Mouse (Mus musculus) small intestine, adult 2 months (tissue): ENCODE results near the gene Tiam2.

Source experiments
- CTCF ChIP-seq: fragments of 200-500 bp; IDR thresholded peaks from 2 replicates; pipeline ENCODE4 v1.5.1; 2012; ENCODE audit warnings: low read depth, mild to moderate bottlenecking, control low read depth, inconsistent platforms, low read length, moderate library complexity, mixed read lengths; ENCODE audit not compliant: insufficient replicate concordance, insufficient read length; ENCODE audit errors: extremely low read depth
- POLR2A ChIP-seq: fragments of 200-500 bp; IDR thresholded peaks from 2 replicates; pipeline ENCODE4 v1.6.1; 2012; ENCODE audit warnings: low read depth, mild to moderate bottlenecking, control low read depth, inconsistent platforms, low read length, moderate library complexity

DNA sequence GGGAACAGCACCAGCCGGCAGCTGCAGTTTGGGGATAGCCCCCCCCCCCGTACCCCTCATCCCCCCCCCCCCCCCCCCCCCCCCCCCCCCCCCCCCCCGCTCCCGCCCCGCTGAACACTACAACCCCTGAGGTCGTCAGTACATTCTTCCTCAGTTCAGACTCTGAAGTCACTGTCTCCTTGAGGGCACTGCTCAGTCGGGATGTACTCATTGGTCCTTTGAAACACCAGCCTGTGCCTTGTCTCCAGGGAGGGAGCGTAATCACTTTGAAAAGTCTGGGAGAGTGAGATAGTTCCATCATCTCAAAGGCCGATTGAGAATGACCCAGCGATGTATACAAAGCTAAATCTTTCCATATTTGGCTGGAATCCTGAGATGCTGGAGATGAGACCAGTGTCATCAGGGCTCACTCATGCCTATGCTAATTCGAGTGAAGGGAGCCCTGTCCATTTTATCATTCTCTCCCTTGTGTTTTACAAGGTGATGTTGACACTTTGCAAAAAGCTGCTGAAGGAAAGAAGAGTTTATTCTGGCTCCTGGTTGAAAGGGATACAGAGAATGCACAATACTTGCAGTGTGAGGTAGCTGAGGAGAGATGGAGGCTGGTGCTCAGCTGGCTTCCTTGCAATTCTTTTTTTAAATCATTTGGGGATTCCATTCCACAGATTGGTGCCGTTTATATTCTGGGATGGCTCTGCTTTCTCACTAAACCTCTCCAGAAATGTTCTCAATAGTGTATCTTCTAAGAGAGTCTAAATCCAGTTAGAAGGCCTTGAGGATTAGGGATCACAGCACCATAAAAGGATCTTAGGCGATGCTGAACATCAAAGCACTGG is 53.6 kb downstream of the Tiam2 start:
- TF ChIP-seq POLR2A: no peak
- TF ChIP-seq CTCF: no peak
